Mouse (Mus musculus) lung, embryonic 14.5 days (tissue): ENCODE measurements around the gene Mindy2. TPM values are rescaled to one million over a fixed set of nuclear protein-coding genes. Genes with fewer than 3 reads are reported as not detected.

Experiments used
- ATAC-seq: fragments of 200-750 bp; cut with Nextera tagmentation; 2 replicates; pipeline ENCODE4 v1.8.0; 2017; ENCODE audit warnings: mild to moderate bottlenecking, moderate TSS enrichment, moderate library complexity; ENCODE audit not compliant: insufficient read depth
- DNase-seq: peaks from one replicate; pipeline ENCODE4 v3.0.0-alpha.2; 2015
- H3K27ac ChIP-seq: fragments of 300-500 bp; sonication (generic); 2 replicates; pipeline ENCODE4 v1.5.1; 2014; ENCODE audit warnings: low read depth, mild to moderate bottlenecking, moderate library complexity
- H3K27me3 ChIP-seq: fragments of 300-500 bp; sonication (generic); 2 replicates; pipeline ENCODE4 v1.6.1; 2014; ENCODE audit warnings: low read length, control low read depth; ENCODE audit not compliant: insufficient read depth
- H3K36me3 ChIP-seq: fragments of 300-500 bp; sonication (generic); 2 replicates; pipeline ENCODE4 v1.6.1; 2014; ENCODE audit warnings: control low read depth; ENCODE audit not compliant: insufficient read depth
- H3K4me1 ChIP-seq: fragments of 300-500 bp; sonication (generic); 2 replicates; pipeline ENCODE4 v1.6.1; 2014; ENCODE audit warnings: antibody characterized with exemption, control low read depth; ENCODE audit not compliant: insufficient read depth
- H3K4me2 ChIP-seq: fragments of 300-500 bp; sonication (generic); 2 replicates; pipeline ENCODE4 v1.6.1; 2014; ENCODE audit warnings: mild to moderate bottlenecking
- H3K4me3 ChIP-seq: fragments of 300-500 bp; sonication (generic); 2 replicates; pipeline ENCODE4 v1.5.1; 2014; ENCODE audit warnings: low read depth, low read length
- H3K9ac ChIP-seq: fragments of 300-500 bp; sonication (generic); 2 replicates; pipeline ENCODE4 v1.6.1; 2014
- H3K9me3 ChIP-seq: fragments of 300-500 bp; sonication (generic); 2 replicates; pipeline ENCODE4 v1.6.1; 2016; ENCODE audit warnings: low read depth, low read length, control low read depth
- CTCF ChIP-seq: IDR thresholded peaks from 2 replicates; pipeline ENCODE4 v1.5.1; 2016; ENCODE audit warnings: antibody characterized with exemption, low read depth
- WGBS: fragments of 180-500 bp; shearing (Covaris S2); extraction: QIAGEN DNeasy Blood & Tissue Kit; methylation state at CpG from one replicate; pipeline ENCODE4 v1.1.7; 2014; 5-methylcytosine and 5-hydroxymethylcytosine counted together
- polyA plus RNA-seq: library from polyadenylated mRNA; unstranded; fragments of >200 nt; fragmentation: Nextera tagmentation; extraction: Ambion mirVana; gene quantifications from 2 replicates; pipeline ENCODE4 v1.2.1, GENCODE M21; 2014

Mindy2 gene
- polyA plus RNA-seq, 1 experiment from 2014 or later = 11.2 TPM

DNA sequence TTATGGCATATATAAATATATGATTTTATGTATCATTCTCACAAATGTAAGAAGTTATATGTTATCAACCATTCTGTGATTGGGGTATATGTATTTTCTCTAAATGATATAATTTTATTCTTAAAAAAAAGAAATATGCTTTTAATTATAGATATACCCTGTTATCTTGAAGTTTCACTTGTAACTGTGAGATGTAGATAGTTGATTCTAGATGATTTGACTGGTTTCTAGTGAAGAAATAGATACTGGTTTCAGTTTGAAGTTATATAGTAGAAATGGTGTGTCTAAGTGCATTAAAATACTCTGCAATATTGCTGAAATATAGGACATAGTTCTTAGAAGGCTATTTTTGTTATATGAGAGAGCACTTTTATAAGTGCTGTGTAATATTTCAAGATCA, 33.6 kb upstream of the Mindy2 start:
- Histone ChIP-seq H3K27me3 (no peaks in the 10 kb centered on the region), H3K4me2 (no peak overlapping the region), H3K9me3 (no peaks in the 10 kb centered on the region), H3K9ac (no peak overlapping the region), H3K4me1 (0 out of 2 replicates have a peak, but pooled peaks cover 2% of the 10 kb centered on the region), H3K4me3 (no peak overlapping the region), H3K27ac (no peak overlapping the region), H3K36me3 (no peaks in the 10 kb centered on the region)
- DNase-seq = no peak
- no peak for ATAC-seq
- TF ChIP-seq CTCF = no peak

DNA sequence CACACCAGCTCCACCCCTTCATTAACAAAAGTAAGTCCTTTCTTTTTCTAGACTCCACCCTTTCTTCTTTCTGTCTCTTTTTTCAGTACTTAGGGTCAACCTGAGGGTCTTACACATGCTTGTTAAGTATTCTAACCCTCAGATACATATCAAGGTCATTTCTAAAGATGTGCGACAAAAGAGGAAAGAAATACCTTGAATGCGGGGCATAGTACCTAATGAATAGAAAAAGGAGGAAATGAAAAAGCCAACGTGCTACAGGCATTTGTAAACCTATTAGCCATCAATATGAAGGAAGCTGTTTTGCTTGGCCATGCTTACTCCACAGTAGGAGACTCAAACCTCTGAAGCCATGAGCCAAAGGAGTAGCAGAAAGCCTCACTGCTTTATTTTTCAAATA, 33.0 kb upstream of the Mindy2 start:
- Histone ChIP-seq H3K4me2 (no peak overlapping the region), H3K9ac (no peak overlapping the region), H3K4me3 (no peak overlapping the region), H3K36me3 (no peaks in the 10 kb centered on the region), H3K9me3 (no peaks in the 10 kb centered on the region), H3K27me3 (no peaks in the 10 kb centered on the region), H3K4me1 (0 out of 2 replicates have a peak, but pooled peaks cover 2% of the 10 kb centered on the region), H3K27ac (no peak overlapping the region)
- no peak for DNase-seq
- TF ChIP-seq CTCF = no peak
- 81% methylated on average over 3 of the region's 3 CpGs for WGBS
- ATAC-seq = no peak

GRCm38 (mm10) chr9:70688301-70688968, 31.5 kb upstream of the Mindy2 start:
- Histone ChIP-seq H3K4me1 (0 out of 2 replicates have a peak, but pooled peaks cover 2% of the 10 kb centered on the region), H3K27ac (no peak overlapping the region), H3K9me3 (no peaks in the 10 kb centered on the region), H3K9ac (no peak overlapping the region), H3K4me3 (no peak overlapping the region), H3K27me3 (no peaks in the 10 kb centered on the region), H3K4me2 (no peak overlapping the region), H3K36me3 (no peaks in the 10 kb centered on the region)
- ATAC-seq = no peak
- 76% methylated on average over 2 of the region's 2 CpGs for WGBS
- no peak for TF ChIP-seq CTCF
- DNase-seq = no peak

GRCm38 (mm10) chr9:70682202-70682601, 25.2 kb upstream of the Mindy2 start:
- Histone ChIP-seq H3K4me3 (no peak overlapping the region), H3K9ac (no peak overlapping the region), H3K4me2 (peak overlapping the region; percentile 85), H3K4me1 (peaks cover 2% of the 10 kb centered on the region; the same call in 1 of the 2 replicates), H3K36me3 (no peaks in the 10 kb centered on the region), H3K9me3 (no peaks in the 10 kb centered on the region), H3K27ac (no peak overlapping the region), H3K27me3 (no peaks in the 10 kb centered on the region)
- 29% methylated on average over 1 of the region's 1 CpGs for WGBS
- TF ChIP-seq CTCF = no peak
- DNase-seq (no peak), ATAC-seq (no peak)

DNA sequence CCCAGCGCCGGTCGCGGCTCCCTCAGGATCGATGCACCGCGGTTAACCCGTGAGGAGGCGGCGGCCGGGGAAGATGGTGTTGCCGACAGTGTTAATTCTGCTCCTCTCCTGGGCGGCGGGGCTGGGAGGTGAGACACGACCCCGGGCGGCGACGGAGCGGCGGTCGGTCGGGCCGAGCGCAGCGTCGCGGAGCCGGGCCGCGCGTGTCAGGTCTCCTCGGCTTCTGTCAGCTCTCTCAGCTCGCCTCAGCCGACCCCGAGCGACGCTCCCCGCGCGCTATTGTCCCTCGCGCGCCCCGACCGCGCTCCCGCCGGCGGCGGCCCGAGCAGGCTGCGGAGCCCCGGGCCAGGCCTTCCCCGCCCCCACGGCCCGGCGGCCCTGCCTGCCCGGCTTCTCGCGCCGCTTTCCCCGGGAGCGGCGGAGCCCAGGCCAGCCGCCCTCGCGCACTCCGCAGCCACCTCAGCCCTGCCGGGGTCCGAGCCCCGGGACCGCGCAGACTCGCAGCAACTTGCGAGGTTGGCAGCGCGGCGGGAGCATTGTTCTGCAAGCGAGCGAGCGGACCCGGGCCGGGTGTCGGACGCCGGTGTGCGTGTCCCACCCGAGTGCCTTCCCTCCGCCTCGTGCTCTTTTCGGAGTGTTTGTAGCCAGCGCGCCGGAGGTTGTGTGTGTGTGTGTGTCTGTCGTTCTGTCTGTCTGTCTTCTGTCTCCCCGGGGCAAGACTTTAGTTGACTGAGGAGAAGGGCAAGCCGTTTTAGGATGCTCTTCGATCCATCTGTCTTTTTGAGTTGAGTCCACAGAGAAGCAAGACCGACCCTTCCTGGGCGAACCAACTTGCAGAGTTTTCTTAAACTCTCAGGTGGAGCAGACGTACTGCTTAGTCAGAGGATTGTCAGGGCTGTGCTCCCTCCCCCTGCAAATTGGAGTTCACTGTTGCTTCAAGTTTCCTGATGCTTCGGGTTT, 22.4 kb upstream of the Mindy2 start:
- Histone ChIP-seq H3K4me3 (peak overlapping the region; percentile 94), H3K36me3 (no peaks in the 10 kb centered on the region), H3K27ac (peak overlapping the region; percentile 97), H3K9ac (peak overlapping the region; percentile 97), H3K9me3 (no peaks in the 10 kb centered on the region), H3K27me3 (no peaks in the 10 kb centered on the region), H3K4me2 (peak overlapping the region; percentile 85), H3K4me1 (peaks cover 2% of the 10 kb centered on the region; the same call in 1 of the 2 replicates)
- no peak for TF ChIP-seq CTCF
- peak; percentile 71 for ATAC-seq
- peak; percentile 64 for DNase-seq
- WGBS = under 1% methylated on average over 94 of the region's 103 CpGs

GRCm38 (mm10) chr9:70678682-70679131, 21.7 kb upstream of the Mindy2 start, which contains the start of gene Adam10:
Gene Adam10, plus strand, starts transcription at chr9:70678997.
- under 1% methylated on average over 47 of the region's 48 CpGs for WGBS
- Histone ChIP-seq H3K36me3 (no peaks in the 10 kb centered on the region), H3K4me3 (peak within 1 kb of the TSS; percentile 94), H3K27me3 (no peaks in the 10 kb centered on the region), H3K9ac (peak within 1 kb of the TSS; percentile 97), H3K4me2 (peak within 1 kb of the TSS; percentile 85), H3K27ac (peak within 1 kb of the TSS; percentile 97), H3K9me3 (no peaks in the 10 kb centered on the region), H3K4me1 (peaks cover 2% of the 10 kb centered on the region; the same call in 1 of the 2 replicates)
- peak; percentile 99 for ATAC-seq
- TF ChIP-seq CTCF = no peak
- DNase-seq = peak; percentile 98

DNA sequence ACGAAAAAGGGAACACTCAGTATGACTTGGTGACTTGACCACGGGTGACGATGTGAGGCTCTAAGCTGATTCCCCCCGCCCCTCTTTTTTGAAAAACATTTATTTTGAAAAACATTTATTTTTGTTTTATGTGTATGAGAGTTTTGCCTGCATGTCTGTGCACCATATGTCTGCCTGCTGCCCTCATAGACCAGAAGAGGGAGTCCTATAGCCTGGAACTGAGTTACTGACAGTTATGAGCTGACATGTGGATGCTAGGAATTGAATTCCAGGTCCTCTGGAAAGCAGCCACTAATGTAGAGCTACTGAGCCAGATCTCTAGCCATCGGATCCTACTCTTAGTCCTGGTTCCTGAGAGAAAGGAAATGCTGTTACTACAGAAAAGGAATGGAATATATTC, 19.0 kb upstream of the Mindy2 start:
- Histone ChIP-seq H3K27me3 (no peaks in the 10 kb centered on the region), H3K9ac (no peak overlapping the region), H3K4me2 (no peak overlapping the region), H3K27ac (no peak overlapping the region), H3K9me3 (no peaks in the 10 kb centered on the region), H3K4me3 (no peak overlapping the region), H3K36me3 (no peaks in the 10 kb centered on the region), H3K4me1 (no peaks in the 10 kb centered on the region)
- DNase-seq (no peak), ATAC-seq (no peak)
- WGBS = 79% methylated on average over 5 of the region's 5 CpGs
- 0 out of 2 replicates have a peak, but pooled peaks have one; percentile 21 for TF ChIP-seq CTCF
